Mouse (Mus musculus): ENCODE measurements at regions not wholly inside any gene's neighbourhood (a gene's known extent, or its start where the extent isn't known, plus 50 kb on each side); places are given as distances from the start of the nearest gene placed in this dataset.

GRCm38 (mm10) chr13:53926128-53926527 is 129.4 kb downstream of the Drd1 start:
- TF ChIP-seq CTCF (IDR thresholded peaks at IDR 0.05; ENCODE audit: extremely low read depth, insufficient read depth, insufficient read length, insufficient replicate concordance) (no peak), POLR2A (IDR thresholded peaks at IDR 0.05; ENCODE audit: low read depth, low read length) (no peak)

Data from spleen, adult 2 months (tissue).